Mouse (Mus musculus) kidney, adult 2 months (tissue): Measurements from ENCODE around the gene Pdzrn3.

Source experiments
- CTCF ChIP-seq: fragments of 200-500 bp; conservative IDR thresholded peaks from 2 replicates; pipeline ENCODE4 v1.5.1; 2011; ENCODE audit warnings: low read depth, mild to moderate bottlenecking, control low read depth, low read length, moderate library complexity, mixed read lengths; ENCODE audit not compliant: insufficient read depth, insufficient read length
- POLR2A ChIP-seq: fragments of 200-500 bp; IDR thresholded peaks from one replicate; pipeline ENCODE4 v1.6.1; 2011; ENCODE audit warnings: low read depth, low read length, control low read depth

DNA sequence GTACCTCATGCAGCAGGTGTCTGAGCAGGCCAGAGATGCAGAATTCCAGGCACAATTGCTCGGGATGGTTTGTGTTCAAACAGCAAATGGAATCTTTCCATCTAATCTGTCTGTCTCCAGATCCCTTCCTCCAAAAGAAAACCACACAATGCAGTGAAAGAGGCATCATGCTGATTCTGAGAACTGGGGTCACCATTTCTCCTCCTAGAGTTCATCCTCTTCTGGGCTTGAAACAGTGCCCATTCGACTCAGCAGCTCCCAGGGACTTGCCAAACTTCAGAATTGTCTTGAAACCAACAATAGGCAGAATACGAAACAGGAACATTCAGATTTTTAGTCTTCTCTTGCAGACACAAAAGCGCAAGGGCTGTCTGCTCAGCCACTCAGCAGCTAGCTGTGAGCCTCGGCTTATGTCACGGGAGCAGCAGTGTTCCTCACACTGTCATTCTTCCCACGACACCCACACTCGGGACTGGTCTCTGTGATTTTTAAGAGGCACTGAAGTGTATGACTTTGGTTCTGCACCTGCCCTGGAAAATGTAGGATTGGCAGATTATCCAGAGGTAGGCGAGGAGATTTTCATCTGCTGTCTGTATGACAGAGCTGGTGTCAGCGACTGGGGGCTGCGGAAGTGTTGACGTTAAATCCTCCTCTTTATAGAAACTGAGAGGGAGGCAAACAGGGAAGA is 125.6 kb downstream of the Pdzrn3 start:
- no peak for TF ChIP-seq POLR2A
- TF ChIP-seq CTCF = no peak
